Mouse (Mus musculus) embryo, embryonic 11.5 days (tissue): Measurements from ENCODE around the gene Adad2.

Experiments used
- DNase-seq: peaks from one replicate; pipeline ENCODE4 v3.0.0-alpha.2; 2012; ENCODE audit warnings: low read depth, low spot score

The Adad2 gene

DNA sequence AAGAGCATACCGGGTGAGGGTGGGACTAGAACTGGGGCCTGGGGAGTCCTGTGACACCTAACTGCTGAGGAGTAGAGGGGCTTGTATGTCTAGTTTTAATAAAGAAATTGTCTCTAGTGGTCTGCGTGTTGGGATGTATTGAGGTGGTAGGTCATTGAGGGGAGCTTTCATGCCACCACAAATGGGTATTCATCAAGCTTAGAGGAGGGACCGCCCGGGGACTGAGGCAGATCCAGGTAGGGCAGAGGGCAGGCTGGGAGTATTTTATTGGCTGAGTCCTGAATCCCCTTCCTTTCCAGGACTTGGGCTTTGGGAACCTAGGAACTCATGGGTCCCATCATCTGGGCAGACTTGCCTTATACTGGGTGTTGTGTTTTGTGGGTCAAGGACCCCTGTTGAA is 4.3 kb downstream of the Adad2 start:
- DNase-seq = no peak

DNA sequence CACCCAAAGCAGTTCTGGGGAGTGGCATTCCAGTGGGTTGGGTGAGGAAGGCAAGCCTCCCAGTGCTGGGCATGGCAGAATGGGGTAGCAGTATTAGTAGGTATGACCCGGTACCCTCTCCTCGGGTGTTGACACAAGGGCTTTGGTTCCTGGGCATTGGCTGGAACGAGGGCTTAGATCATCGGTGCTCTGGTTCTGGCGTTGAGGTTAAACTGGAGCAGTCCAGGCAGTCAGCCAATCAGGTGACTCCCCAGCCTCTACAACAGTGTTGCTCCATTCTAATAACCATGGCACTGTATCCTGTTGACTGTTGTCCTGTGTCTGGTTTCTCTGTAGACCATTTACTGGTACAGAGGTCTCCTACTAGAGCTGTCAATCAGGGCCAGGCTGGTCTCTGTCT is 5.0 kb downstream of the Adad2 start:
- no peak for DNase-seq

DNA sequence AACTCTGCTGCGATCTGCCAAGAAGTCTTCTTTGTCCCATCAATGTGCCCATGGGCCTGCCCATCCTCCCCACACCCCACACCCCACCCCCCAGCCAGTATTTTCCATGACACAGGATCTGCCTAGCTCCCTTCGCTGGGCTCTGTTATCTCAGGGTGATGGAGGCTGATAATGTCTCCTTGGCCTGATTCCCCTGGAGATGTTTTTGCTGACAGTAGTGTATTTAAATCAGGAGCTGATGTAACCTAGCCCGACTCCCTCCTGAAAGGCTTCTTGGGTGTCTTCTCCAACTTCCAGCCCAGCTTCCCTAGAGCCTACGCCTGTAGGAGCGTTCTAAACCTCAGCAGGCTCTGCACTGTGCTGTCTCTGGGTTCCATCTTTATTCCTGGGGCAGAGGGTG is 6.3 kb downstream of the Adad2 start:
- DNase-seq = no peak

DNA sequence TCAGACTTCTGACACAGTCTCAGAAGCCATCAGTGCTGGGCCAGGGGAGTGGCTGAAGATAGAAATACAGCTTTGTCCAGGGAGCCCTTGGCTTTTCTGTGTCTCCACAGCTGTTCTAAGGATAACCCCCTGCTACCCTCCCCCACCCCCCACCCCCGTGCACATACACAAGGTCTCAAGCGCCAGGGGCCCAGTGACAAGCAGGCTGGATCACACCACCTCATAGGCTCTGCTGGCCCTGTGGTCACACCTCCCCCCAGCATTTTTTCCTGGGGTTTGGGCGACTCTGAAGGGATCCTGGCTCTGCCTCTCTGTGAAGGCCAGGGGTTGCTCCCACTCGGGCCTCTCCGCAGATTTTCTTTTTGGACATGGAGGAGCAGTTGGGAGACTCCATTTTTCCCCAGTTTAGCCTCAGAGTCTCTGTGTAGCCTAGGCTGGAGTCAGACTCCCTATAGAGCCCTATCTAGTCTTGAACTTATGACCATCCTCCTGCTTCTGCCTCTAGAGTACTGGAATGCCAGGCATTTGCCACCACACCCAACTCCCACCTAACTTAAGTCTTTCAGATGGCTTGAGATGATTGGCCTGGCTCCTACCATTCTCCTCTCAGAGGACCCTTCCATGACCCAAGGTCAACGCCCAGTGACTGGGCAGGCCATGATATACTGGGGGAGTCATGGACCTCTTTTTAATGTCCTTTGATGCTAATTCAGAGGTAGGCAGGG is 7.7 kb downstream of the Adad2 start:
- DNase-seq = no peak

DNA sequence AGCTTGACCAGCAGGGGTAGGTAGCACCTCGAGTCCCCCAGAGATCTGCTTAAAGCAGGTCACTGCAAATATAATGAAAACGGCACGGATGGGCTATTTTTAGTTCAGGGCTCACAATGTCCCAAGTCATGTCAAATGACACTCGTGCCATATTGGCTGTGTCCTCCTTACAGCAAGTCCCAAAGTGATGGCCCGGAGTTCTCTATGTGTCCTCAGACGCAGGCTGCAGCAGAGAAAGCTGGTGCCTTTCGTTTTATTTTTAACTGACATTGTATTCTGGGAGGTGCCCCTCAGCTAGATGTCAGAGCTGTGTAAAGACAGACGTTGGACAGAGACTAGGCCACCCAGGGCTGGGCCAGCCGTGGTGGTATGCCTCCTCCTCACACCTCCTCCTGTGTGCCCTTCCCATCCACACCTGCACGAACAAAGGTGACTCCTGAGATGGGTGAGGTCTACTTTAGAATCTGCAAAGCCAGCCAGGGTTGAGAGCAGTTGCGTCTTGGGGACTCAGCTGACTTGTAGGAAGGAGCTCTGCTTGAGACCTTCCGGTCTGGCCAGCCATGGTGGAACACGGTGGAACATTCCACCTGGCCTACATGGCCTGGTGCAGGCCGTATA is 8.4 kb downstream of the Adad2 start:
- DNase-seq = no peak

DNA sequence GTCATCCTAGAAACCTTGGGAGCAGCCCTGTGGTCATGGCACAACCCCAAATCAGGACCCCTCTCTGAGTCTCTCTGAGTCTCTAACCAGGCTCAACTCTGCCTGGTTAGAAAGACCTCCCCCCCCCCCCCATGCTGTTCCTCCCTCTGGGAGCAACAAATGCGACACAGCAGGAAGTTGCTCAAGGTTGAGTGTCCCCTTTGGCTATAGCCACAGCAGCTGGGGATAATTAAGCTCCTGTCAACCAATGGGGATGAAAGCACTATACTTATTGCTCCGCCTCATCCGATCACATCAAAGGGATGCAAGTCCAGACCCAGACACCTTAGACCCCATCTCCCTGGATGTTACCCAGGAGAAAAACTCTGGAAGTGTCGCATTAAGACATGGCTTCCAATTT is 10.0 kb downstream of the Adad2 start:
- no peak for DNase-seq

DNA sequence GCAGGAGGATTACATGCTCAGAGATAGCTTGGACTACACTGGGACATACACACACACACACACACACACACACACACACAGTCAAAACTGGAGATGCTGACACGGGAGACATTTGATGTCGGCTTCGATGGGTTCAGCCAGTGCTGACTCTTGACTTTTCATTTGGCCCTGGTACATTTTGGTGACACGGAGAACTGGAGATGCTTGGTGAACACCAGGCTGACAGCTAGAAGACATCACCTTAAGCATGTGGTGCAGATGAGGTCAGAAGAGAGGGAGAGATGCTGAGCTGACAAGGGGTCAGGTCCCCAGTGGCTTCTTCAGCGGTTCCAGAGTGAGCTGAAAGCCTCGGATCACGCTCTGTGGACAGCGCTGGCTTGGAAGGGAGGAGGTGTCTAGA is 10.5 kb downstream of the Adad2 start:
- no peak for DNase-seq

DNA sequence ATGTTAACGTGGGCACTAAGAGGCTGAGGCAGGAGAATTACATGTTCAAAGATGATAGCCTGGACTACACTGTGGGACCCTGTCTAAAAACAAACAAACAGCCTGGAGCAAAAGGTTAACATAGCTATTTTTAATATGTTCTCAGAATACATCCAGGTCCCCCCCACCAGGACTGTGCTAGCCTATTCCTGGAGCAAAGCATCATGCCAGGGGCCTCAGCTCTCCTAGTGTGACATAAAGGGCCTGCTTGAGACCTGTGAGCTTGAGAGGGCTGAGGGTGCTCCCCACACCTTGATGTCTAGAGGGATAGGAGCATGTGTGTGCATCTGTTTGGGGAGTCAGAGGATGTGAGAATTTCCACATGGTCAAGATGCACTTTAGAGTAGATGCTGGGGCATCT is 11.2 kb downstream of the Adad2 start:
- no peak for DNase-seq

DNA sequence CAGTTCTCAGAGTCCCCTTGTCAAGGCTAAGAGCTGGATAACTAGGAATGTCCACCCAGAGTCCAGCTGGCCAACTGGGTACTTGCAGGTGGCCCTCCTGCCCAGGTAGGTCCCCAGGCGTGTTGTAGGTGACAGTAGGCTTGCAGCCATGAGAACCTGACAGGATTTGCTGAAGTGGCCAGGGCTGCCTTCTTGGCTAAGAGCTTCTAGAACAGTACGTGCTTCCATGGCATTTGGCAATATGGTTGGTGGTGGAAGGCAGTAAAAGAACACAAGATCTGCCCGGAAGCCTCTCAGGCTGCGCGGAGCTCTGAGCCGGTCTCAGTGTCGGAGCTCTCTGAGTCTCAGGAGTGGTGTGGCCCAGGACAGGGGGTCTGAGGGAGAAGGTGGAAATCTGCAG is 12.4 kb downstream of the Adad2 start:
- DNase-seq = no peak

DNA sequence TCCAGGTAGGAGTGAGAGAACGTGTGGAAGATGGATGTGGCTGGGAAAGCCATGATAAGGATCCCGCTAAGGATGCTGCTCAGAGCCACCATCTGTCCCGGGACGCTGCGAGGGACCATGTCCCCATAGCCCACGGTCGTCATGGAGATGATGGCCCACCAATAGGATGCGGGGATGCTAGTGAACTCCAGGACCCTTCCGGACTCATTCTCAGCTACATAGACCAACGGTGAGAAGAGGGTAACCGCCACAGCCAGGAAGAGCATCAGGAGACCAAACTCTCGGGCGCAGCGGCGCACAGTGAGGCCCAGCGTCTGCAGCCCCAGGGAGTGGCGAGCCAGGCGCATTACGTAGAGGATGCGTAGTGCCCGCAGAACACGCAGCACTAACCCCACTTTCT is 13.2 kb downstream of the Adad2 start:
- no peak for DNase-seq

DNA sequence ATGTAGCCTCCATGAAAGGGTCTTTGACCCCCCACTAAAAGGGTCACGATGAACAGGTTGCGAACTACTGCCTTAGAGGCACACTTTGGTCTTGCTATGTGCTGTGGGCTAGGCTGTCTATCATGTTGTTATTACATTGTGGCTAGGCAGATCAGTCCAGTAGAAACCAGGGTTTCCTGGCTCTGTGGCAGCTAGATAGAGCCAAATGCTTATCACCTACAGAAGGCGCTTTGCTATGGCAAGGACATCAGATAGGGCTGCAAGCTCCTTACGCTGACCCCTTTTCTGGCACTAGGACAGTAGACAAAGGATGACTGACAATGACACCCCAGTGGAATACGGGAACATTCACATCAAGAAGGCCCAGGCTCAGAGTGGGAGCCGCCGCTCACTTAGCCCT is 14.7 kb downstream of the Adad2 start:
- DNase-seq = no peak

DNA sequence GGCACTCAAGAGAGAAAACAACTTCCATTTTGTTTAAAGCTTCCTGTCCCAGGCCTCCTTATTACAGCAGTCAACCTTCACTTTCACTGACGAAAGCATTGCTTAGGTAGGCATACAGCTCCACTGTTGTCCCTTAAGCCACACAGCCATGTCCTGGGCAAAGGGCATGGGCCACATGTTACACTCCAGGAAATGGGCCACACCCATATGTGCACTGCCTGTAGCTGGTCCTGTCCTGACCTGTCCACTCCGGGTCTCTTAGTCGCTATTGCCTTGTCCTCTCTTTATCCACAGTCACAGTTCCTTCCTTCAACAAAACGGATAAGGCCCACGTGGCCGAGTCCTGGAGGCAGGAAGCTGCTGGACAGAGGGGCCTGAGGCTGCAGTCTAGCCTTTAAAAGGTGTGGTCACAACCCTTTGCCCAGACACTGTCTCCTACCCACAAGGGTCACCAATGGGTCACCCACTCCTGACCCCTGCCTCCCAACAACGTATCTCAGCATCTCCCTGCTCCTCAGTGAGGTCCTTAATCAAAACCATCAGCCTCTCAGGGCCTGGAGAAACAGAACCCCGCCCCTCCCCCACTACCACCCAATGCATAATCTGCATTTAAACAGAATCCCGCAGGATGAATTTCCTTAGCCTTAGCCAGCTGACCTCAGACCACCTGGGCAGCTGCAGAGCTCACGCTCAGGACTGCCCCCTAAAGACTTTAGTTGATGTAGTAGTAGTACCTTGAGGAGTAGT is 15.2 kb downstream of the Adad2 start:
- DNase-seq = no peak

DNA sequence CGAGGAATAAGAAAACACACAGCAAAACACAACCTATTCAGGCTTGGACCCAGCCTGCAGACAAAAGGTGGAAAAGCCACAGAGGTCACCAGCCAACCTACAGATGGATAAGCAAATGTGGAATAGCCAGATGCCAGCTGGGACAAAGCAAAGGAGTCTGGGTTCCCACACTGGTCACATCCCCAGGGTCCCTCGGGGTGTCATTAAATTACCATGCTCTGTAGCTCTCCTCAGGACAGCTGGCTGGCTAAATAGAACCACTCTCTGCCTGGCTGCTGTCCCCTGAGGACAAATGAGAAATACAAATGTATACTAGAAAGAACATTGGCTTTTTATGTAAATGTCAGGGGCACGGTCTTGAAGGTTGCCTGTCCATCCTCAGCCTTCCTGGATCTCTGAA is 18.3 kb downstream of the Adad2 start:
- DNase-seq = no peak

DNA sequence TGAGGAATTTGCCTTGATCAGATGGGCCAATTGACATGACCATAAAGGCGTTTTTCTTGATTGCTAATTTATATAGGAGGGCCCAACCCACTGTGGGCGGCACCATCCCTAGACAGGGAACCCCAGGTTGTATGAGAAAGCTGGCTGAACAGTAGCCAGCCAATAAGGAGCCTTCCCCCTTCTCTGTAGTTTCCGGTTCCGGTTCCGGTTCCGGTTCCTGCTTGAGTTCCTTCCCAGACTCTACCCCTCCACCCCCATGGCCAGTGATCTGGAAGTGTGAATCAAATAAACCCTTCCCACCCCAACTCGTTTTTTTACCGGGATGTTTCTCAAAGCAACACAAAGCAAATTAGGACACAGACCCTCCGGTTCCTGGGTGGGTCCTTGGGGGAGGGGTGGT is 19.7 kb downstream of the Adad2 start:
- DNase-seq = no peak

DNA sequence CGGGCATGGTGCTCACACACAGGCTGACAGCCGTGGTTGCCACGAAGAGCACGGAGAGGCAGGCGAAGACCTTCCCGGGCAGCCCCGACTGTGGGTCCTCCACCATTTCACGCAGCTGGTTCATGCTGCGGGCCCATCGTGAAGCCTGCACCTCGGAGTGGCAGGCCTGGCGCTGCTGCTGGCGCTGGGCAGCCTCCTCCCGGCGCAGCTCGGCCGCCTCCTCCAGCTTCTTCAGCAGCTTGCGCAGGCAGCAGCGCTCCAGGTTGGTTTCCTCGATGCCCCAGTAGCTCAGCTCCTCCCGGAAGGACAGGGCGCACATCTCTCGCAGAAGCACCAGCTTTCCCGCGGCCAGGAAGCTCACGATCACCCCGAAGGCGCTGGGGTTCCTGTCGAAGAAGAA is 20.4 kb downstream of the Adad2 start:
- no peak for DNase-seq

DNA sequence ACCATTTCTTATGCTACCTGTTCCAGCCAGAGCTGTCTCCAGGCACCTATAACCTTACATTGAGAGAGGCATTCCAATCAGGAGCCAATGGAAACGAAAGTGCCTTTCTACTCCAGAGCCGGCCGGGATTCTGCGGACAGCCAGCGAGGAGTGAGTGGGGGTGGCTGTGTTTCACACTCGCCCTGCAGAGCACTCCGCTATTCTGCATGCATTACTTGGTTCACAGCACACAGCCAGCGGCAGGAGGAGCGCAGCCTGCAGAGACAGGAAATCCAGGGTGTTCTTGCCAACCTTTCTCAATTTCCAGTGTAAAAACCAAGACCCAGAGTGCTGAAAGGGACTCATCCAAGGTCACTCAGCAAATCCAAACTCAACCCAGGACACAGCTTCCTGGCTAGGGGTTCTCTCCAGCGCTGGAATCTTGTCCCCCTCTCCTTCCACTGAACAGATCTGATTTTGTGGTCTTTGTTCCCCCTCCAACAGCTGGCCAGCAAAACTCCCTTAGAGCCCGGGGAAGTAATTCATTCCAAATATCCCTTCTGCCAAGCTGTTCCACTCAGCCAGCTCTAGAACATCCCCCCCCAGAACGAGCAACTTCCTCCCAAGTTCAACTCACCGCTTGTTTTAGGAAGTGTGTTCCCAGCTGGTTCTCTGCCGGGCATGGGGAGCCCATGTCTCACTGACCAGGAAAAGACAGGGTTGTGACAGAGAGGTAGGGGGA is 22.2 kb downstream of the Adad2 start:
- DNase-seq = no peak

DNA sequence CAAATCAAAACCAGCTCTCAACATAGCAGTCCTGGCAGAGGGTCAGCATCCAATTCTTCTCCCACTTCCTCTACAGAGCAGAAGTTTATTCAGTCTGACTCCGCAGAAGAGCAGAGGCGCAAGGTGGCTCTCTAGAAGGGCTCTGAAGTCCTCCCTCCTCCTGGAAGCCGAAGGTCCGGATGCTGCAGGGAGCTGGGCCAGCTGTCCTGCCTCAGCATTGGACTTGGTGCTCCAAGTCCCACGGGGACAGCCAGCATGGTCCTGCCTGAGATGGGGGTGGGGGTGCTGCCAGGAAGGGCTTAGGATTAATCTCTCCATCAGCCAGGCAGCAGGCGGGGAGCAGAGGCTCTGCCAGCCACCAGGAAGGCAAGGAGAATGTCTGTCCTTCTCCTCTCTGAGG is 22.8 kb downstream of the Adad2 start, which contains the start of gene Kcng4:
Gene Kcng4 (minus strand): TSS at position 303 of the 400 bp plus-strand sequence.
- DNase-seq = no peak

DNA sequence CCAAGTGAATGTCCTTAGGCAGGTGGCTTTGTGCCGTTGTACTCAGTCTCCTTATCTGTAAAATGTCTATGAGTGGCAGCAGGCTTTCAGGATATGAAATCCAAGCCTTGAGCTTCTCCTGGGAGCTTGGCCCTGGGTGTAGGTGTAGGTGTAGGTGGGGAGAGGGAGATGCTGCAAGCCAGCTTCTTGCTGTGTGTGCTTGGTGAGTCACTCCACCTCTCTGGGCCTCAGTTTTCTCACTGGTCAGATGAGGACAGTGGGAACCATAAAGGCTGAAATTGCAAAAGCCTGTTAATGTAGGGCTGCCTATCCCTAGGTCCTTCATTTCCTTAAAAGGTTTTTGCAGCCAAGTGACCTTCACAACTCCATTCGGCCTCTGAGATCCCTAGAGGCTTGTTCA is 23.4 kb downstream of the Adad2 start:
- DNase-seq = no peak

DNA sequence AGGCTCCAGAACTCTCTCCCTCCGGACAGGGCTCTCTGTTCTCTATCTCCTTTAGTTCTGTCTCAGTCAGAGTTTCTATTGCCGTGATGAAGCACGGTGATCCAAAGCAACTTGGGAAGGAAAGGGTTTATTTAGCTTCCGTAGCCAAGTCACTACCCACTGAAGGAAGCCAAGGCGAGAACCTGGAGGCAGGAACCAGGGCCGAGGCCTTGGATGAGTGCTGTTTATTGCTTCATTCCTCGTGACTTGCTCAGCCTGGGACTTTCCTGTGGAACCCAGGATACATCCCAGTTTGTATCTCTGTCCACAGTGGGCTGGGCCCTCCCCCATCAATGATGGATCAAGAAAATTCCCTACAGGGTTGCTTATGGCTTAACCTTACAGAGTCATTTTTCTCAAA is 24.2 kb downstream of the Adad2 start:
- no peak for DNase-seq

DNA sequence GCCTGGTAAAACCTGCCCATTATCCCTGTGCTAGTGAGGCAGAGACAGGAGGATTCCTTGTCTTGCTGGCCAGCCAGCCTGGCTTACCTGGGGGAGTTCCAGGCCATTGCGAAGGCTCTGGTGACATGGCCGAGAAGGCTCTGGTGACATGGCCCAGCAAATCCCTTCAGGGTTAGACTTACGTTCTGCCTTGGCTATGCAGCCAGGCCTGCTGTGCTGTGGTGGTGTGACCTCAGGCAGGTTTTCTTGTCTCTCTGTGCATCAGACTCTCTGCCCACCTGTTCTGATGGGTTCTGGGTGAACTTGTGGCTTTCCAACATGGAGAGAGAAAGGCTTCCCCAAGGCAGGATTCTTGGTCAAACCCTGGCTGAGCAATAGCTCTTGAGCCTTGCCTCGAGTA is 24.8 kb downstream of the Adad2 start:
- no peak for DNase-seq

DNA sequence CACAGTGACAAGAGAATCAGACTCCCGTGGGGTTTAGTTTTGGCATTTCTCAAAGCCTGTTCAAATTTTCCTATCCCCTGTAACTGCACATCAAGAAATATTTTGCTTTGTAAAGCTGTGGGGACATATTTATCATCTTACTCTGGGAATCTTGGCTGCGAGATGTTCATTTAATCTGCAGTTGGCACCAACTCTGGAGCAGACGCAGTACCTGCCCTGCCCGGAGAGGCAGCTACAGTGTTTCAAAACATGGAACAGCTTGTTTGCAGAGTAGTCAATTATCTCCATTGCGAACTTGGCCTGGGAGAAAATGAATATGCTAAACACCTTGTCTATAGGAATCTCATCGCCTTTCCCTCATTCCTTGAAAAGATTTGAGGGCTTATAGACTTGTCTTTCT is 25.7 kb downstream of the Adad2 start:
- DNase-seq = no peak

DNA sequence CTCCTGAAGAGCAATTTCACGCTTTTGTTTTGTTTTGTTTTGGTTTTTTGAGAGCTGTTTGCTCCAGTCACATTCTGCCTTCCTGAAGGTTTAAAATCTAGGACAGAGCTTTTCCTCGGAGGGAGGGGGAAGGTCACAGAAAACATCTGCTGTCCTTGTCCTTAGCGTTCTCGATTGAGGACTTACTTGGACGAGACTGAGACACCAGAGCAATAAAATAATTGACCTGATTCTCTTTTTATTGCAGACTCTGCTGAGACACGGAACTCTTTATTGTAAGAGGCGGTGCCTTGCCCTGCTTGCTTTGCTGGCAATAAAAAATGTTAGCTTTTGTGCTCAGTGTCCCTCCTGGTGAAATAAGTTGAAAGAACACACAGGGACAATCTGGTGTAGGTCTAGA is 27.3 kb downstream of the Adad2 start:
- no peak for DNase-seq
